Mouse (Mus musculus) heart, embryonic 12.5 days (tissue): Measurements from ENCODE around the gene Plppr2. TPM values are rescaled to one million over a fixed set of nuclear protein-coding genes. Genes with fewer than 3 reads are reported as not detected.
A peak's percentile ranks its signal among the peaks of the same experiment; 100 is the strongest.

Experiments
- ATAC-seq: fragments of 200-750 bp; cut with Nextera tagmentation; 2 replicates; pipeline ENCODE4 v1.8.0; 2017; ENCODE audit warnings: moderate TSS enrichment, moderate library complexity; ENCODE audit not compliant: insufficient number of reproducible peaks, low FRiP score
- H3K27ac ChIP-seq: fragments of 300-500 bp; sonication (generic); 2 replicates; pipeline ENCODE4 v1.5.1; 2016; ENCODE audit warnings: mild to moderate bottlenecking, moderate library complexity; ENCODE audit not compliant: poor library complexity, severe bottlenecking
- H3K27me3 ChIP-seq: fragments of 300-500 bp; sonication (generic); replicated peaks from 2 replicates; pipeline ENCODE4 v1.6.1; 2016; ENCODE audit warnings: mild to moderate bottlenecking, moderate library complexity
- H3K36me3 ChIP-seq: fragments of 300-500 bp; sonication (generic); 2 replicates; pipeline ENCODE4 v1.6.1; 2016; ENCODE audit warnings: mild to moderate bottlenecking, moderate library complexity
- H3K4me1 ChIP-seq: fragments of 300-500 bp; sonication (generic); replicated peaks from 2 replicates; pipeline ENCODE4 v1.6.1; 2016; ENCODE audit warnings: mild to moderate bottlenecking
- H3K4me2 ChIP-seq: fragments of 300-500 bp; sonication (generic); 2 replicates; pipeline ENCODE4 v1.6.1; 2016; ENCODE audit warnings: mild to moderate bottlenecking, moderate library complexity
- H3K4me3 ChIP-seq: fragments of 300-500 bp; sonication (generic); 2 replicates; pipeline ENCODE4 v1.5.1; 2016; ENCODE audit warnings: mild to moderate bottlenecking
- H3K9ac ChIP-seq: fragments of 300-500 bp; sonication (generic); 2 replicates; pipeline ENCODE4 v1.6.1; 2016; ENCODE audit warnings: mild to moderate bottlenecking, moderate library complexity
- H3K9me3 ChIP-seq: fragments of 300-500 bp; sonication (generic); replicated peaks from 2 replicates; pipeline ENCODE4 v1.6.1; 2016; ENCODE audit warnings: mild to moderate bottlenecking, moderate library complexity
- WGBS: fragments of 180-500 bp; shearing (Covaris S2); methylation state at CpG from one replicate; pipeline ENCODE4 v1.1.7; 2016; 5-methylcytosine and 5-hydroxymethylcytosine counted together
- polyA plus RNA-seq: library from polyadenylated mRNA; unstranded; fragments of >200 nt; fragmentation: Nextera tagmentation; extraction: Ambion mirVana; gene quantifications from 2 replicates; pipeline ENCODE4 v1.2.1, GENCODE M21; 2016

The Plppr2 gene
- polyA plus RNA-seq, 1 experiment from 2014 or later = 8.2 TPM

- H3K36me3 ChIP-seq = peaks cover 18% of the 10 kb centered on the region
- H3K4me2 ChIP-seq = peak overlapping the region; percentile 92
- peaks cover 26% of the 10 kb centered on the region for H3K27me3 ChIP-seq
- peak overlapping the region; percentile 55 for H3K4me3 ChIP-seq
- no peak for ATAC-seq
- H3K9me3 ChIP-seq = no peaks in the 10 kb centered on the region
- H3K9ac ChIP-seq = peak overlapping the region; percentile 49
- under 1% methylated on average over 15 of the region's 15 CpGs for WGBS
- H3K27ac ChIP-seq = peak overlapping the region; percentile 61
- H3K4me1 ChIP-seq = peaks cover 40% of the 10 kb centered on the region
Measured at GRCm38 (mm10) chr9:21962010-21962409, 25.2 kb downstream of the Plppr2 start.

- Histone ChIP-seq H3K4me3 (peak overlapping the region; percentile 55), H3K9me3 (no peaks in the 10 kb centered on the region), H3K36me3 (peaks cover 14% of the 10 kb centered on the region), H3K27ac (peak overlapping the region; percentile 61), H3K27me3 (peaks cover 26% of the 10 kb centered on the region), H3K9ac (peak overlapping the region; percentile 49), H3K4me2 (peak overlapping the region; percentile 92), H3K4me1 (peaks cover 40% of the 10 kb centered on the region)
- 2% methylated on average over 34 of the region's 34 CpGs for WGBS
- ATAC-seq = peak; percentile 91
Measured at GRCm38 (mm10) chr9:21962416-21963059, 25.7 kb downstream of the Plppr2 start.

GRCm38 (mm10) chr9:21963417-21963816 lies 26.6 kb downstream of the Plppr2 start, which contains the start of gene Epor:
TSS of gene Epor (minus strand) at chr9:21963506.
- Histone ChIP-seq H3K4me3 (peak within 1 kb of the TSS; percentile 55), H3K4me1 (peaks cover 38% of the 10 kb centered on the region), H3K27ac (peak within 1 kb of the TSS; percentile 61), H3K27me3 (peaks cover 26% of the 10 kb centered on the region), H3K36me3 (peaks cover 10% of the 10 kb centered on the region), H3K9me3 (no peaks in the 10 kb centered on the region), H3K4me2 (peak within 1 kb of the TSS; percentile 92), H3K9ac (peak within 1 kb of the TSS; percentile 49)
- peak; percentile 89 for ATAC-seq
- WGBS = 5% methylated on average over 8 of the region's 8 CpGs

GRCm38 (mm10) chr9:21968883-21969282 lies 32.0 kb downstream of the Plppr2 start:
- Histone ChIP-seq H3K27me3 (no peaks in the 10 kb centered on the region), H3K4me2 (no peak overlapping the region), H3K4me3 (no peak overlapping the region), H3K9me3 (no peaks in the 10 kb centered on the region), H3K27ac (no peak overlapping the region), H3K9ac (no peak overlapping the region), H3K4me1 (peaks cover 3% of the 10 kb centered on the region), H3K36me3 (no peaks in the 10 kb centered on the region)
- 61% methylated on average over 6 of the region's 6 CpGs for WGBS
- ATAC-seq = no peak

- Histone ChIP-seq H3K27me3 (no peaks in the 10 kb centered on the region), H3K9ac (no peak overlapping the region), H3K4me3 (no peak overlapping the region), H3K4me1 (no peaks in the 10 kb centered on the region), H3K4me2 (no peak overlapping the region), H3K36me3 (no peaks in the 10 kb centered on the region), H3K9me3 (no peaks in the 10 kb centered on the region), H3K27ac (no peak overlapping the region)
- ATAC-seq = no peak
- WGBS = 85% methylated on average over 4 of the region's 4 CpGs
Measured at GRCm38 (mm10) chr9:21969304-21969703, 32.5 kb downstream of the Plppr2 start.

- peaks cover 4% of the 10 kb centered on the region; the same call in 1 of the 2 replicates for H3K9me3 ChIP-seq
- 87% methylated on average over 10 of the region's 10 CpGs for WGBS
- no peak overlapping the region for H3K4me2 ChIP-seq
- H3K27me3 ChIP-seq = peaks cover 23% of the 10 kb centered on the region
- no peak overlapping the region for H3K27ac ChIP-seq
- no peak for ATAC-seq
- no peak overlapping the region for H3K4me3 ChIP-seq
- no peaks in the 10 kb centered on the region for H3K36me3 ChIP-seq
- no peak overlapping the region for H3K9ac ChIP-seq
- H3K4me1 ChIP-seq = no peaks in the 10 kb centered on the region
Measured at GRCm38 (mm10) chr9:21976626-21977175, 39.9 kb downstream of the Plppr2 start.

- Histone ChIP-seq H3K9me3 (peaks cover 7% of the 10 kb centered on the region; the same call in 1 of the 2 replicates), H3K9ac (no peak overlapping the region), H3K27me3 (peaks cover 30% of the 10 kb centered on the region), H3K4me3 (no peak overlapping the region), H3K27ac (no peak overlapping the region), H3K36me3 (no peaks in the 10 kb centered on the region), H3K4me2 (no peak overlapping the region), H3K4me1 (no peaks in the 10 kb centered on the region)
- WGBS = 84% methylated on average over 5 of the region's 5 CpGs
- no peak for ATAC-seq
Measured at GRCm38 (mm10) chr9:21977331-21977730, 40.5 kb downstream of the Plppr2 start.

- Histone ChIP-seq H3K9ac (no peak overlapping the region), H3K27ac (no peak overlapping the region), H3K9me3 (peaks cover 7% of the 10 kb centered on the region; the same call in 1 of the 2 replicates), H3K4me2 (no peak overlapping the region), H3K4me3 (no peak overlapping the region), H3K27me3 (peaks cover 36% of the 10 kb centered on the region), H3K36me3 (no peaks in the 10 kb centered on the region), H3K4me1 (no peaks in the 10 kb centered on the region)
- no peak for ATAC-seq
- 16% methylated on average over 2 of the region's 2 CpGs for WGBS
Measured at GRCm38 (mm10) chr9:21977972-21978371, 41.1 kb downstream of the Plppr2 start.

GRCm38 (mm10) chr9:21978398-21979128 lies 41.7 kb downstream of the Plppr2 start:
- Histone ChIP-seq H3K4me1 (no peaks in the 10 kb centered on the region), H3K4me3 (no peak overlapping the region), H3K9me3 (peaks cover 7% of the 10 kb centered on the region; the same call in 1 of the 2 replicates), H3K4me2 (no peak overlapping the region), H3K9ac (no peak overlapping the region), H3K27ac (no peak overlapping the region), H3K36me3 (no peaks in the 10 kb centered on the region), H3K27me3 (peaks cover 41% of the 10 kb centered on the region)
- 82% methylated on average over 4 of the region's 4 CpGs for WGBS
- ATAC-seq = no peak

GRCm38 (mm10) chr9:21983911-21984310 lies 47.1 kb downstream of the Plppr2 start:
- peaks cover 10% of the 10 kb centered on the region for H3K4me1 ChIP-seq
- no peak overlapping the region for H3K4me2 ChIP-seq
- H3K9ac ChIP-seq = no peak overlapping the region
- 21% methylated on average over 3 of the region's 3 CpGs for WGBS
- no peak for ATAC-seq
- no peak overlapping the region for H3K27ac ChIP-seq
- H3K36me3 ChIP-seq = no peaks in the 10 kb centered on the region
- H3K9me3 ChIP-seq = peaks cover 7% of the 10 kb centered on the region; the same call in 1 of the 2 replicates
- peaks cover 93% of the 10 kb centered on the region for H3K27me3 ChIP-seq
- H3K4me3 ChIP-seq = no peak overlapping the region
